ENCODE assay signal across 22 mouse cellular contexts in genomic region chr2:144719718-144720117, GRCm38 (mm10).
DNase-seq lines count a peak whose midpoint lies in the region; ATAC-seq and TF ChIP-seq lines count a peak whose summit lies in the region.
"Had no signal": no experiment of that assay in that cellular context is flagged by ENCODE, and none has a peak within 500 bp of the region (broad histone marks: within the 10 kb centered on the region; RNA-seq: fewer than 3 reads in every experiment).

No protein-coding gene starts in this region.

- ATAC-seq in forebrain, embryonic 16.5 days: peak; percentile 36; the same call in 1 of the 2 replicates
- ATAC-seq in forebrain, embryonic 12.5 days (ENCODE audit: low FRiP score): no peak
- peak; percentile 29; the same call in 1 of the 2 replicates for ATAC-seq in liver, postnatal 0 days
- peak; percentile 50 for ATAC-seq in megakaryocyte, adult 5-6 weeks (ENCODE audit: poor library complexity, severe bottlenecking)
- no peak for ATAC-seq in heart, embryonic 12.5 days (ENCODE audit: insufficient number of reproducible peaks, low FRiP score)
- no peak for ATAC-seq in kidney, embryonic 14.5 days (ENCODE audit: low FRiP score, low TSS enrichment)
- ATAC-seq: midbrain, embryonic 15.5 days had no signal

- H3K4me3 ChIP-seq in forebrain, embryonic 16.5 days (replicated peaks; ENCODE audit: low read length): no peak overlapping the region
- no peak overlapping the region for H3K4me3 ChIP-seq in forebrain, embryonic 12.5 days (replicated peaks)
- H3K4me3 ChIP-seq in liver, postnatal 0 days (ENCODE audit: low read depth, low read length): no peak overlapping the region
- no peak overlapping the region for H3K4me3 ChIP-seq in bone marrow macrophage, adult 2 months (ENCODE audit: insufficient read depth, low read length)
- H3K4me3 ChIP-seq in heart, embryonic 12.5 days: no peak overlapping the region
- no peak overlapping the region for H3K4me3 ChIP-seq in kidney, embryonic 14.5 days (ENCODE audit: low read length)
- H3K4me3 ChIP-seq: limb, embryonic 10.5 days; lung, embryonic 15.5 days; midbrain, embryonic 15.5 days; neural tube, embryonic 12.5 days had no signal

- no peak for TF ChIP-seq POLR2A in bone marrow macrophage, adult 2 months (IDR thresholded peaks at IDR 0.05; ENCODE audit: borderline replicate concordance, low read depth, low read length)

- peaks cover 15% of the 10 kb centered on the region for H3K4me1 ChIP-seq in forebrain, embryonic 16.5 days (replicated peaks; ENCODE audit: control insufficient read depth, insufficient read depth, low read length)
- H3K4me1 ChIP-seq in forebrain, embryonic 12.5 days: peaks cover 11% of the 10 kb centered on the region
- no peaks in the 10 kb centered on the region for H3K4me1 ChIP-seq in liver, postnatal 0 days (ENCODE audit: insufficient read depth)
- H3K4me1 ChIP-seq in bone marrow macrophage, adult 2 months (ENCODE audit: control insufficient read depth, insufficient read depth, low read length): peaks cover 28% of the 10 kb centered on the region
- H3K4me1 ChIP-seq in heart, embryonic 12.5 days (replicated peaks): 0 out of 2 replicates have a peak, but pooled peaks cover 3% of the 10 kb centered on the region
- no peaks in the 10 kb centered on the region for H3K4me1 ChIP-seq in kidney, embryonic 14.5 days (ENCODE audit: control insufficient read depth, insufficient read depth, low read length)
- H3K4me1 ChIP-seq: midbrain, embryonic 15.5 days had no signal

- no peaks in the 10 kb centered on the region for H3K27me3 ChIP-seq in forebrain, embryonic 16.5 days (replicated peaks; ENCODE audit: control insufficient read depth, insufficient read depth, low read length)
- H3K27me3 ChIP-seq in forebrain, embryonic 12.5 days: no peaks in the 10 kb centered on the region
- no peaks in the 10 kb centered on the region for H3K27me3 ChIP-seq in liver, postnatal 0 days (ENCODE audit: insufficient read depth, low read length)
- H3K27me3 ChIP-seq in heart, embryonic 12.5 days (replicated peaks): no peaks in the 10 kb centered on the region
- no peaks in the 10 kb centered on the region for H3K27me3 ChIP-seq in kidney, embryonic 14.5 days (ENCODE audit: control insufficient read depth, insufficient read depth, low read length)
- H3K27me3 ChIP-seq: lung, embryonic 15.5 days; midbrain, embryonic 15.5 days; neural tube, embryonic 12.5 days had no signal

- no peak overlapping the region for H3K27ac ChIP-seq in forebrain, embryonic 16.5 days (ENCODE audit: low read length)
- no peak overlapping the region for H3K27ac ChIP-seq in forebrain, embryonic 12.5 days
- peak overlapping the region; percentile 72 for H3K27ac ChIP-seq in liver, postnatal 0 days (ENCODE audit: low read depth)
- H3K27ac ChIP-seq in bone marrow macrophage, adult 2 months (ENCODE audit: insufficient read depth, low read depth, low read length): peak overlapping the region; percentile 77; the same call in 1 of the 2 replicates
- H3K27ac ChIP-seq in heart, embryonic 12.5 days (ENCODE audit: poor library complexity, severe bottlenecking): no peak overlapping the region
- H3K27ac ChIP-seq in kidney, embryonic 14.5 days (ENCODE audit: low read depth, low read length): no peak overlapping the region
- H3K27ac ChIP-seq: limb, embryonic 10.5 days; lung, embryonic 15.5 days; midbrain, embryonic 15.5 days; neural tube, embryonic 12.5 days had no signal

- H3K4me2 ChIP-seq in forebrain, embryonic 16.5 days (ENCODE audit: low read length): no peak overlapping the region
- H3K4me2 ChIP-seq in forebrain, embryonic 12.5 days: no peak overlapping the region
- no peak overlapping the region for H3K4me2 ChIP-seq in liver, postnatal 0 days (ENCODE audit: low read depth, low read length)
- no peak overlapping the region for H3K4me2 ChIP-seq in heart, embryonic 12.5 days
- no peak overlapping the region for H3K4me2 ChIP-seq in kidney, embryonic 14.5 days (replicated peaks; ENCODE audit: low read depth, low read length)
- H3K4me2 ChIP-seq: heart, embryonic 11.5 days; lung, embryonic 15.5 days; midbrain, embryonic 15.5 days; neural tube, embryonic 12.5 days had no signal

- no peak for DNase-seq in liver, postnatal 0 days
- DNase-seq in liver: no peak
- DNase-seq: adrenal gland, postnatal 36 days; cerebellum, adult 2 months; cerebellum, postnatal 25 days; gastrocnemius, postnatal 10 days; heart, adult 11 months; heart, postnatal 10 days; right cerebral cortex, postnatal 25 days; spleen, adult 18-20 months; thymus, postnatal 25 days had no signal

- H3K36me3 ChIP-seq in forebrain, embryonic 16.5 days (ENCODE audit: control insufficient read depth, insufficient read depth): no peaks in the 10 kb centered on the region
- no peaks in the 10 kb centered on the region for H3K36me3 ChIP-seq in forebrain, embryonic 12.5 days (replicated peaks)
- no peaks in the 10 kb centered on the region for H3K36me3 ChIP-seq in liver, postnatal 0 days (replicated peaks; ENCODE audit: insufficient read depth, low read length)
- H3K36me3 ChIP-seq in heart, embryonic 12.5 days: no peaks in the 10 kb centered on the region
- H3K36me3 ChIP-seq in kidney, embryonic 14.5 days (ENCODE audit: control insufficient read depth, insufficient read depth, low read length): no peaks in the 10 kb centered on the region
- H3K36me3 ChIP-seq: limb, embryonic 10.5 days; lung, embryonic 15.5 days; midbrain, embryonic 15.5 days; neural tube, embryonic 12.5 days had no signal

- 68% methylated on average over 4 of the region's 4 CpGs for WGBS in forebrain, embryonic 16.5 days
- 79% methylated on average over 4 of the region's 4 CpGs for WGBS in forebrain, embryonic 12.5 days
- 52% methylated on average over 4 of the region's 4 CpGs for WGBS in liver, postnatal 0 days (ENCODE audit: insufficient replicate concordance)
- 78% methylated on average over 4 of the region's 4 CpGs for WGBS in heart, embryonic 12.5 days
- WGBS in kidney, embryonic 14.5 days: 82% methylated on average over 4 of the region's 4 CpGs

- no peak for TF ChIP-seq CTCF in liver, postnatal 0 days (IDR thresholded peaks at IDR 0.05; ENCODE audit: low read depth)
- no peak for TF ChIP-seq CTCF in bone marrow macrophage, adult 2 months (IDR thresholded peaks at IDR 0.05; ENCODE audit: low read depth, low read length)

- TF ChIP-seq EP300 in liver, postnatal 0 days (IDR thresholded peaks at IDR 0.05; ENCODE audit: low read depth): no peak

- no peak overlapping the region for H3K9ac ChIP-seq in forebrain, embryonic 16.5 days (replicated peaks; ENCODE audit: low read depth, low read length)
- no peak overlapping the region for H3K9ac ChIP-seq in forebrain, embryonic 12.5 days
- no peak overlapping the region for H3K9ac ChIP-seq in liver, postnatal 0 days (replicated peaks)
- no peak overlapping the region for H3K9ac ChIP-seq in heart, embryonic 12.5 days
- H3K9ac ChIP-seq in kidney, embryonic 14.5 days (ENCODE audit: low read depth, low read length): no peak overlapping the region
- H3K9ac ChIP-seq: lung, embryonic 15.5 days; midbrain, embryonic 15.5 days; neural tube, embryonic 12.5 days had no signal

- H3K9me3 ChIP-seq in forebrain, embryonic 16.5 days (ENCODE audit: control insufficient read depth, low read length): no peaks in the 10 kb centered on the region
- no peaks in the 10 kb centered on the region for H3K9me3 ChIP-seq in forebrain, embryonic 12.5 days
- H3K9me3 ChIP-seq in liver, postnatal 0 days (ENCODE audit: low read length): no peaks in the 10 kb centered on the region
- no peaks in the 10 kb centered on the region for H3K9me3 ChIP-seq in heart, embryonic 12.5 days (replicated peaks)
- H3K9me3 ChIP-seq in kidney, embryonic 14.5 days (ENCODE audit: control insufficient read depth, low read length): no peaks in the 10 kb centered on the region
- H3K9me3 ChIP-seq: limb, embryonic 10.5 days; lung, embryonic 15.5 days; midbrain, embryonic 15.5 days; neural tube, embryonic 12.5 days had no signal

Comparison
In these comparisons a context has a peak if more than half of its experiments do, and no peak if none do; other contexts are left out.
1. ATAC-seq: peak in forebrain, embryonic 16.5 days (single experiment), liver, postnatal 0 days (single experiment) and megakaryocyte, adult 5-6 weeks (single experiment); none in forebrain, embryonic 12.5 days (single experiment), heart, embryonic 12.5 days (single experiment) and kidney, embryonic 14.5 days (single experiment).
2. H3K27ac ChIP-seq: peak in liver, postnatal 0 days (single experiment) and bone marrow macrophage, adult 2 months (single experiment); none in forebrain, embryonic 16.5 days (single experiment), forebrain, embryonic 12.5 days (single experiment), heart, embryonic 12.5 days (single experiment) and kidney, embryonic 14.5 days (single experiment).